Comparison of ENCODE assay signal across 25 mouse cellular contexts in genomic region chr11:69774961-69775360, GRCm38 (mm10). TPM values are rescaled to one million over a fixed set of nuclear protein-coding genes. Genes with fewer than 3 reads are reported as not detected.
DNase-seq lines count a peak whose midpoint lies in the region; ATAC-seq and TF ChIP-seq lines count a peak whose summit lies in the region.
"Had no signal": no experiment of that assay in that cellular context is flagged by ENCODE, and none has a peak within 500 bp of the region (broad histone marks: within the 10 kb centered on the region; RNA-seq: fewer than 3 reads in every experiment).

No protein-coding gene starts in this region.

- H3K4me2 ChIP-seq in CH12.LX (ENCODE audit: insufficient read depth, low read depth, poor library complexity, severe bottlenecking): peak overlapping the region; percentile 53
- H3K4me2 ChIP-seq: embryonic facial prominence, embryonic 12.5 days; forebrain, embryonic 15.5 days; heart, embryonic 13.5 days; hindbrain, embryonic 13.5 days; intestine, embryonic 15.5 days had no signal

- H3K4me3 ChIP-seq in megakaryocyte, embryonic 14.5 days (replicated peaks): peak overlapping the region; percentile 28
- peak overlapping the region; percentile 24 to 47 (median 26) for H3K4me3 ChIP-seq in CH12.LX (replicated peaks in 1 of 3; ENCODE audit: low read depth in 2 of 3, low read length in 2 of 3, poor library complexity in 1 of 3)
- no peak overlapping the region for H3K4me3 ChIP-seq in kidney, adult 2 months (ENCODE audit: insufficient read depth, low read depth, low read length)
- H3K4me3 ChIP-seq: embryonic facial prominence, embryonic 12.5 days; forebrain, embryonic 15.5 days; heart, embryonic 13.5 days; hindbrain, embryonic 13.5 days; intestine, embryonic 15.5 days had no signal

- ATAC-seq in megakaryocyte, adult 5-6 weeks (ENCODE audit: poor library complexity, severe bottlenecking): no peak
- ATAC-seq in neutrophil, adult 5-6 weeks (ENCODE audit: extremely low read depth, insufficient number of reproducible peaks, low FRiP score, poor library complexity, severe bottlenecking): peak; percentile 43; the same call in 1 of the 2 replicates
- ATAC-seq: activated CD4-positive, CD25-positive, alpha-beta regulatory T cell, adult 4 months; CD4-positive, CD25-positive, alpha-beta regulatory T cell, adult 4 months; forebrain, embryonic 15.5 days; intestine, embryonic 15.5 days; Patski had no signal

- peak; percentile 73 for TF ChIP-seq POLR2A in CH12.LX (IDR thresholded peaks at IDR 0.05; ENCODE audit: low read depth, low read length)
- no peak for TF ChIP-seq POLR2A in kidney, adult 2 months (IDR thresholded peaks at IDR 0.05; ENCODE audit: low read depth, low read length)

- peaks cover 38% of the 10 kb centered on the region for H3K4me1 ChIP-seq in megakaryocyte, embryonic 14.5 days
- H3K4me1 ChIP-seq in CH12.LX (ENCODE audit: control insufficient read depth in 1 of 2, insufficient read depth in 2 of 2): peaks cover 40 to 60% of the 10 kb centered on the region in 2 experiments
- H3K4me1 ChIP-seq in kidney, adult 2 months (ENCODE audit: control insufficient read depth, insufficient read depth, low read length): no peaks in the 10 kb centered on the region
- H3K4me1 ChIP-seq: forebrain, embryonic 15.5 days; intestine, embryonic 15.5 days had no signal

- no peak for TF ChIP-seq RAD21 in CH12.LX (IDR thresholded peaks at IDR 0.05; ENCODE audit: low read depth, low read length)

- dilution Hi-C loops in CH12.LX (cut with MboI; ENCODE audit: extremely low pct_ligation_motif_present, extremely low pct_unique_long_range_greater_than_20kb, low sequenced_read_pairs): no loop called here

- no peaks in the 10 kb centered on the region for H3K9me3 ChIP-seq in megakaryocyte, embryonic 14.5 days
- no peaks in the 10 kb centered on the region for H3K9me3 ChIP-seq in CH12.LX (replicated peaks; ENCODE audit: low read length)
- H3K9me3 ChIP-seq: embryonic facial prominence, embryonic 12.5 days; forebrain, embryonic 15.5 days; heart, embryonic 13.5 days; hindbrain, embryonic 13.5 days; intestine, embryonic 15.5 days had no signal

- WGBS in kidney, adult 2 months: 63% methylated on average over 5 of the region's 5 CpGs

- no peaks in the 10 kb centered on the region for H3K79me2 ChIP-seq in CH12.LX (replicated peaks; ENCODE audit: control insufficient read depth, extremely low read depth, insufficient read depth, poor library complexity, severe bottlenecking)

- DNase-seq in A20 (ENCODE audit: low read depth, low spot score): peak; percentile 77
- DNase-seq in CH12.LX (ENCODE audit: extremely low read depth): peak; percentile 79
- no peak for DNase-seq in adrenal gland, postnatal 14 days
- no peak for DNase-seq in kidney, adult 2 months
- DNase-seq: adrenal gland, postnatal 36 days; cerebellum, adult 11 months; cerebellum, adult 8-10 months; gastrocnemius, postnatal 14 days; heart, postnatal 4 days had no signal

- H3K9ac ChIP-seq in CH12.LX (ENCODE audit: insufficient read depth, low read depth): peak overlapping the region; percentile 47
- H3K9ac ChIP-seq: embryonic facial prominence, embryonic 12.5 days; forebrain, embryonic 15.5 days; heart, embryonic 13.5 days; hindbrain, embryonic 13.5 days; intestine, embryonic 15.5 days had no signal

- in situ Hi-C loops in CH12.LX (cut with MboI; ENCODE audit: low pct_ligation_motif_present, low pct_unique_long_range_greater_than_20kb, low sequenced_read_pairs): no loop called here

- peaks cover 61% of the 10 kb centered on the region for H3K27me3 ChIP-seq in megakaryocyte, embryonic 14.5 days (replicated peaks)
- no peaks in the 10 kb centered on the region for H3K27me3 ChIP-seq in CH12.LX (replicated peaks)
- no peaks in the 10 kb centered on the region for H3K27me3 ChIP-seq in kidney, adult 2 months (replicated peaks; ENCODE audit: control insufficient read depth, insufficient read depth, low read length)
- H3K27me3 ChIP-seq: forebrain, embryonic 15.5 days; intestine, embryonic 15.5 days; Patski had no signal

- 0 out of 2 replicates have a peak, but pooled peaks have one; percentile 36 for TF ChIP-seq EP300 in CH12.LX (IDR thresholded peaks at IDR 0.05; ENCODE audit: low read length)

- H3K36me3 ChIP-seq in megakaryocyte, embryonic 14.5 days (replicated peaks; ENCODE audit: low read length): peaks cover 5% of the 10 kb centered on the region
- H3K36me3 ChIP-seq in CH12.LX (replicated peaks in 1 of 2; ENCODE audit: control insufficient read depth in 1 of 2, insufficient read depth in 1 of 2, low read length in 1 of 2): peaks cover 8 to 35% of the 10 kb centered on the region in 2 experiments
- H3K36me3 ChIP-seq in kidney, adult 2 months (ENCODE audit: control insufficient read depth, insufficient read depth, low read length): no peaks in the 10 kb centered on the region
- H3K36me3 ChIP-seq: intestine, embryonic 15.5 days had no signal

- H3K27ac ChIP-seq in CH12.LX (ENCODE audit: insufficient read depth, low read depth): peak overlapping the region; percentile 50
- H3K27ac ChIP-seq in kidney, adult 2 months (ENCODE audit: insufficient read depth, low read depth, low read length): no peak overlapping the region
- H3K27ac ChIP-seq: embryonic facial prominence, embryonic 12.5 days; forebrain, embryonic 15.5 days; heart, embryonic 13.5 days; hindbrain, embryonic 13.5 days; intestine, embryonic 15.5 days had no signal

- no peak for TF ChIP-seq CTCF in CH12.LX (conservative IDR thresholded peaks at IDR 0.05 in 1 of 2, IDR thresholded peaks at IDR 0.05 in 1 of 2; ENCODE audit: low read depth in 2 of 2, low read length in 2 of 2)
- no peak for TF ChIP-seq CTCF in kidney, adult 2 months (conservative IDR thresholded peaks at IDR 0.05; ENCODE audit: insufficient read depth, insufficient read length, low read depth, low read length)

TF ChIP-seq in CH12.LX, 34 proteins besides CTCF, POLR2A, EP300 and RAD21 (continues in another document):
- no peak for TF ChIP-seq MXI1 (IDR thresholded peaks at IDR 0.05; ENCODE audit: low read depth, low read length)
- TF ChIP-seq CHD1 (IDR thresholded peaks at IDR 0.05; ENCODE audit: low read depth, low read length): no peak
- no peak for TF ChIP-seq ZC3H11A (IDR thresholded peaks at IDR 0.05; ENCODE audit: low read depth, low read length)
- peak; percentile 50; the same call in 1 of the 2 replicates for TF ChIP-seq ZMIZ1 (IDR thresholded peaks at IDR 0.05; ENCODE audit: low read depth, low read length)
- TF ChIP-seq NELFE (IDR thresholded peaks at IDR 0.05; ENCODE audit: low read depth, low read length): peak; percentile 49
- TF ChIP-seq USF1 (IDR thresholded peaks at IDR 0.05; ENCODE audit: low read depth, low read length): no peak
- no peak for TF ChIP-seq IRF4 (IDR thresholded peaks at IDR 0.05; ENCODE audit: low read depth, low read length)
- peak; percentile 64; the same call in 1 of the 2 replicates for TF ChIP-seq ELF1 (IDR thresholded peaks at IDR 0.05; ENCODE audit: low read depth, low read length)

RNA-seq across cellular contexts. Expression of gene Zbtb4, which starts 9.2 kb away (rescaled TPM):
- polyA plus RNA-seq in megakaryocyte, embryonic 14.5 days (2012; ENCODE audit: insufficient read depth, low replicate concordance): 1.9 and 3.9 TPM in 2 replicates
- total RNA-seq in megakaryocyte, adult 5-6 weeks (2015): 1.6 and 2.6 TPM in 2 replicates
- total RNA-seq in megakaryocyte, adult 5-6 weeks (2017): 1.4 and 2.4 TPM in 2 replicates
- total RNA-seq in CH12.LX (2012; rRNA removed): 3.4 TPM in 2 replicates
- 0.75 and 0.77 TPM in 2 replicates for total RNA-seq in CH12.LX (2014; rRNA removed)
- 2.3 and 3.0 TPM in 2 replicates for polyA plus RNA-seq in CH12.LX (2012; ENCODE audit: insufficient read length, low read depth)
- 22.0 and 27.8 TPM in 2 replicates for total RNA-seq in neutrophil, adult 5-6 weeks (2017)
- total RNA-seq in adrenal gland, postnatal 14 days (2021): 39.9 and 42.4 TPM in 2 replicates
- polyA plus RNA-seq in kidney, adult 2 months (2012; rRNA removed): 22.3 and 24.4 TPM in 2 replicates

RNA-seq across cellular contexts. Expression of gene Slc35g3, which starts 13.2 kb away (rescaled TPM):
- polyA plus RNA-seq in megakaryocyte, embryonic 14.5 days (2012; ENCODE audit: insufficient read depth, low replicate concordance): not detected in 2 replicates
- not detected in 2 replicates for total RNA-seq in megakaryocyte, adult 5-6 weeks (2015)
- not detected in 2 replicates for total RNA-seq in megakaryocyte, adult 5-6 weeks (2017)
- not detected in 2 replicates for total RNA-seq in CH12.LX (2012; rRNA removed)
- total RNA-seq in CH12.LX (2014; rRNA removed): not detected in 2 replicates
- not detected in 2 replicates for polyA plus RNA-seq in CH12.LX (2012; ENCODE audit: insufficient read length, low read depth)
- not detected in 2 replicates for total RNA-seq in neutrophil, adult 5-6 weeks (2017)
- not detected in 2 replicates for total RNA-seq in adrenal gland, postnatal 14 days (2021)
- polyA plus RNA-seq in kidney, adult 2 months (2012; rRNA removed): 0.05 and 0.10 TPM in 2 replicates
- total RNA-seq: adrenal gland, adult 18-20 months; adrenal gland, postnatal 36 days; gastrocnemius, postnatal 14 days; heart, adult 8-10 months; heart, postnatal 4 days had no signal
- polyA plus RNA-seq: activated CD4-positive, CD25-positive, alpha-beta regulatory T cell, adult 4 months; CD4-positive, CD25-positive, alpha-beta regulatory T cell, adult 4 months; cortical plate, adult 2 months; embryonic facial prominence, embryonic 12.5 days; forebrain, embryonic 11.5 days; heart, postnatal 0 days had no signal

RNA-seq across cellular contexts. Expression of gene Polr2a, which starts 16.5 kb away (rescaled TPM):
- polyA plus RNA-seq in megakaryocyte, embryonic 14.5 days (2012; ENCODE audit: insufficient read depth, low replicate concordance): 36.5 and 129 TPM in 2 replicates
- total RNA-seq in megakaryocyte, adult 5-6 weeks (2015): 116 and 118 TPM in 2 replicates
- total RNA-seq in megakaryocyte, adult 5-6 weeks (2017): 38.6 and 42.9 TPM in 2 replicates
- 44.5 and 45.0 TPM in 2 replicates for total RNA-seq in CH12.LX (2012; rRNA removed)
- total RNA-seq in CH12.LX (2014; rRNA removed): 10.3 and 14.8 TPM in 2 replicates
- polyA plus RNA-seq in CH12.LX (2012; ENCODE audit: insufficient read length, low read depth): 137 and 162 TPM in 2 replicates
- total RNA-seq in neutrophil, adult 5-6 weeks (2017): 40.2 and 59.4 TPM in 2 replicates
- 78.0 and 84.0 TPM in 2 replicates for total RNA-seq in adrenal gland, postnatal 14 days (2021)
- 25.3 and 37.8 TPM in 2 replicates for polyA plus RNA-seq in kidney, adult 2 months (2012; rRNA removed)

RNA-seq across cellular contexts. Expression of gene Chrnb1, which starts 20.8 kb away (rescaled TPM):
- polyA plus RNA-seq in megakaryocyte, embryonic 14.5 days (2012; ENCODE audit: insufficient read depth, low replicate concordance): not detected in 2 replicates
- total RNA-seq in megakaryocyte, adult 5-6 weeks (2015): 0.32 and 0.36 TPM in 2 replicates
- total RNA-seq in megakaryocyte, adult 5-6 weeks (2017): 0.16 TPM in 1 of 2 replicates, not detected in the other
- 2.1 and 2.2 TPM in 2 replicates for total RNA-seq in CH12.LX (2012; rRNA removed)
- 1.9 TPM in 2 replicates for total RNA-seq in CH12.LX (2014; rRNA removed)
- 5.9 and 6.6 TPM in 2 replicates for polyA plus RNA-seq in CH12.LX (2012; ENCODE audit: insufficient read length, low read depth)
- total RNA-seq in neutrophil, adult 5-6 weeks (2017): 3.5 and 5.3 TPM in 2 replicates
- 2.4 and 3.2 TPM in 2 replicates for total RNA-seq in adrenal gland, postnatal 14 days (2021)
- 11.9 and 14.3 TPM in 2 replicates for polyA plus RNA-seq in kidney, adult 2 months (2012; rRNA removed)

RNA-seq across cellular contexts. Expression of gene Fgf11, which starts 26.7 kb away (rescaled TPM):
- 0.64 TPM in 1 of 2 replicates, not detected in the other for polyA plus RNA-seq in megakaryocyte, embryonic 14.5 days (2012; ENCODE audit: insufficient read depth, low replicate concordance)
- total RNA-seq in megakaryocyte, adult 5-6 weeks (2015): 0.14 TPM in 1 of 2 replicates, not detected in the other
- total RNA-seq in megakaryocyte, adult 5-6 weeks (2017): not detected in 2 replicates
- 0.92 and 0.93 TPM in 2 replicates for total RNA-seq in CH12.LX (2012; rRNA removed)
- 1.6 and 1.8 TPM in 2 replicates for total RNA-seq in CH12.LX (2014; rRNA removed)
- polyA plus RNA-seq in CH12.LX (2012; ENCODE audit: insufficient read length, low read depth): 3.7 and 3.9 TPM in 2 replicates
- total RNA-seq in neutrophil, adult 5-6 weeks (2017): not detected in 2 replicates
- 3.5 and 3.8 TPM in 2 replicates for total RNA-seq in adrenal gland, postnatal 14 days (2021)
- 2.6 and 3.3 TPM in 2 replicates for polyA plus RNA-seq in kidney, adult 2 months (2012; rRNA removed)
- polyA plus RNA-seq: activated CD4-positive, CD25-positive, alpha-beta regulatory T cell, adult 4 months; CD4-positive, CD25-positive, alpha-beta regulatory T cell, adult 4 months had no signal

Comparison
In these comparisons a context has a peak if more than half of its experiments do, and no peak if none do; other contexts are left out.
1. DNase-seq: peak in A20 (single experiment) and CH12.LX (single experiment); none in adrenal gland, postnatal 14 days (single experiment) and kidney, adult 2 months (single experiment).